Mouse (Mus musculus) E14TG2a.4 (cell line): ENCODE measurements around the gene Man1c1.

Experiments
- H3K27me3 ChIP-seq: 2 replicates; pipeline ENCODE4 v1.6.1; 2014; ENCODE audit warnings: low read length, control low read depth; ENCODE audit not compliant: insufficient read depth
- H3K36me3 ChIP-seq: 2 replicates; pipeline ENCODE4 v1.6.1; 2014; ENCODE audit warnings: low read length, control low read depth; ENCODE audit not compliant: insufficient read depth
- H3K4me1 ChIP-seq: replicated peaks from 2 replicates; pipeline ENCODE4 v1.6.1; 2014; ENCODE audit warnings: low read depth, low read length, control low read depth
- H3K4me3 ChIP-seq: replicated peaks from 2 replicates; pipeline ENCODE4 v1.5.1; 2014; ENCODE audit warnings: mild to moderate bottlenecking, low read length
- H3K9me3 ChIP-seq: 2 replicates; pipeline ENCODE4 v1.6.1; 2014; ENCODE audit warnings: low read length, control low read depth
- CTCF ChIP-seq: conservative IDR thresholded peaks from 2 replicates; pipeline ENCODE4 v1.5.1; 2014; ENCODE audit warnings: low read length
- NANOG ChIP-seq: IDR thresholded peaks from 2 replicates; pipeline ENCODE4 v1.6.1; 2014; ENCODE audit warnings: borderline replicate concordance, low read length, mixed read lengths
- POU5F1 ChIP-seq: IDR thresholded peaks from 2 replicates; pipeline ENCODE4 v1.6.1; 2014; ENCODE audit warnings: low read length, borderline replicate concordance

Gene Man1c1

GRCm38 (mm10) chr4:134628575-134629384 lies 75.3 kb downstream of the Man1c1 start:
- H3K9me3 ChIP-seq: no peaks in the 10 kb centered on the region
- H3K4me1 ChIP-seq: peaks cover 90% of the 10 kb centered on the region
- no peak for TF ChIP-seq CTCF
- peak; percentile 70; the same call in 1 of the 2 replicates for TF ChIP-seq POU5F1
- TF ChIP-seq NANOG: peak; percentile 57; the same call in 1 of the 2 replicates
- H3K27me3 ChIP-seq: peaks cover 8% of the 10 kb centered on the region; the same call in 1 of the 2 replicates
- H3K36me3 ChIP-seq: no peaks in the 10 kb centered on the region
- peak overlapping the region; percentile 73 for H3K4me3 ChIP-seq

GRCm38 (mm10) chr4:134628058-134628457 lies 76.0 kb downstream of the Man1c1 start:
- H3K9me3 ChIP-seq: no peaks in the 10 kb centered on the region
- H3K36me3 ChIP-seq: no peaks in the 10 kb centered on the region
- H3K27me3 ChIP-seq: peaks cover 4% of the 10 kb centered on the region; the same call in 1 of the 2 replicates
- TF ChIP-seq POU5F1 (no peak), NANOG (no peak), CTCF (no peak)
- H3K4me3 ChIP-seq: peak overlapping the region; percentile 73
- peaks cover 83% of the 10 kb centered on the region for H3K4me1 ChIP-seq

GRCm38 (mm10) chr4:134626883-134627282 lies 77.2 kb downstream of the Man1c1 start:
- TF ChIP-seq POU5F1 (no peak), CTCF (no peak), NANOG (no peak)
- H3K36me3 ChIP-seq: no peaks in the 10 kb centered on the region
- H3K9me3 ChIP-seq: no peaks in the 10 kb centered on the region

GRCm38 (mm10) chr4:134626350-134626749 lies 77.7 kb downstream of the Man1c1 start:
- no peaks in the 10 kb centered on the region for H3K36me3 ChIP-seq
- H3K4me3 ChIP-seq: no peak overlapping the region
- peaks cover 66% of the 10 kb centered on the region for H3K4me1 ChIP-seq
- no peak for TF ChIP-seq CTCF
- no peak for TF ChIP-seq NANOG
- no peak for TF ChIP-seq POU5F1
- no peaks in the 10 kb centered on the region for H3K27me3 ChIP-seq
- H3K9me3 ChIP-seq: no peaks in the 10 kb centered on the region

More at GRCm38 (mm10) chr4:134626883-134627282, 77.2 kb downstream of the Man1c1 start:
- Histone ChIP-seq H3K27me3 (no peaks in the 10 kb centered on the region), H3K4me1 (peaks cover 71% of the 10 kb centered on the region), H3K4me3 (no peak overlapping the region)

GRCm38 (mm10) chr4:134624109-134624862 lies 79.8 kb downstream of the Man1c1 start:
- H3K36me3 ChIP-seq: no peaks in the 10 kb centered on the region
- H3K4me3 ChIP-seq: no peak overlapping the region
- TF ChIP-seq CTCF: no peak
- no peak for TF ChIP-seq POU5F1
- no peak for TF ChIP-seq NANOG
- H3K27me3 ChIP-seq: no peaks in the 10 kb centered on the region
- H3K4me1 ChIP-seq: peaks cover 61% of the 10 kb centered on the region
- no peaks in the 10 kb centered on the region for H3K9me3 ChIP-seq

- Histone ChIP-seq H3K4me3 (no peak overlapping the region), H3K9me3 (no peaks in the 10 kb centered on the region), H3K27me3 (no peaks in the 10 kb centered on the region), H3K4me1 (peaks cover 35% of the 10 kb centered on the region), H3K36me3 (no peaks in the 10 kb centered on the region)
- TF ChIP-seq POU5F1: no peak
Observed at GRCm38 (mm10) chr4:134621695-134622094, 82.4 kb downstream of the Man1c1 start.

GRCm38 (mm10) chr4:134620246-134620645 lies 83.8 kb downstream of the Man1c1 start:
- Histone ChIP-seq H3K27me3 (no peaks in the 10 kb centered on the region), H3K36me3 (no peaks in the 10 kb centered on the region), H3K9me3 (no peaks in the 10 kb centered on the region), H3K4me3 (no peak overlapping the region), H3K4me1 (peaks cover 31% of the 10 kb centered on the region)
- TF ChIP-seq NANOG: no peak
- TF ChIP-seq CTCF: no peak

GRCm38 (mm10) chr4:134619489-134619870 lies 84.6 kb downstream of the Man1c1 start:
- Histone ChIP-seq H3K36me3 (no peaks in the 10 kb centered on the region), H3K4me1 (peaks cover 27% of the 10 kb centered on the region), H3K4me3 (no peak overlapping the region), H3K9me3 (no peaks in the 10 kb centered on the region), H3K27me3 (no peaks in the 10 kb centered on the region)
- no peak for TF ChIP-seq CTCF
- no peak for TF ChIP-seq NANOG
- TF ChIP-seq POU5F1: no peak
